Mouse (Mus musculus) MEL (cell line): ENCODE measurements around the gene Kif26a. TPM values are rescaled to one million over a fixed set of nuclear protein-coding genes. Genes with fewer than 3 reads are reported as not detected.

Source experiments
- DNase-seq: peaks from one replicate; pipeline ENCODE4 v3.0.0; 2011; ENCODE audit warnings: low read depth, low spot score
- H3K27ac ChIP-seq: 2 replicates; pipeline ENCODE4 v1.5.1; 2012; ENCODE audit warnings: low read depth, mild to moderate bottlenecking, control low read depth, low read length, moderate library complexity; ENCODE audit not compliant: control insufficient read depth
- H3K27me3 ChIP-seq, 2 experiments: fragments of 150-350 bp in 1 of 2; sonication (generic) in 1 of 2; 2 replicates each; pipeline ENCODE4 v1.6.1; 2012; ENCODE audit warnings: low read length in 2 of 2, mild to moderate bottlenecking in 2 of 2, improper control_type of control experiment in 1 of 2, moderate library complexity in 1 of 2; ENCODE audit not compliant: insufficient read depth in 2 of 2, control insufficient read depth in 1 of 2
- H3K36me3 ChIP-seq, 2 experiments: 2 replicates each; pipeline ENCODE4 v1.6.1; 2012 to 2014; ENCODE audit warnings: low read length in 2 of 2, improper control_type of control experiment in 1 of 2, inconsistent platforms in 1 of 2, mild to moderate bottlenecking in 1 of 2; ENCODE audit not compliant: insufficient read depth in 2 of 2, control insufficient read depth in 1 of 2
- H3K4me1 ChIP-seq, 2 experiments: fragments of 150-350 bp in 1 of 2; sonication (generic) in 1 of 2; 2 replicates each; pipeline ENCODE4 v1.6.1; 2012; ENCODE audit warnings: low read length in 2 of 2, improper control_type of control experiment in 1 of 2, mild to moderate bottlenecking in 1 of 2; ENCODE audit not compliant: insufficient read depth in 2 of 2, control insufficient read depth in 1 of 2
- H3K4me3 ChIP-seq, 2 experiments: fragments of 150-350 bp in 1 of 2; sonication (generic) in 1 of 2; 2 replicates each; pipeline ENCODE4 v1.5.1; 2012; ENCODE audit warnings: low read depth in 2 of 2, low read length in 2 of 2, mild to moderate bottlenecking in 2 of 2, moderate library complexity in 2 of 2, control low read depth in 1 of 2, improper control_type of control experiment in 1 of 2; ENCODE audit not compliant: control insufficient read depth in 1 of 2, insufficient read depth in 1 of 2
- H3K79me2 ChIP-seq: 2 replicates; pipeline ENCODE4 v1.6.1; 2012; ENCODE audit warnings: mild to moderate bottlenecking, low read length, moderate library complexity; ENCODE audit not compliant: control insufficient read depth, poor library complexity, insufficient read depth
- H3K9ac ChIP-seq: 2 replicates; pipeline ENCODE4 v1.6.1; 2012; ENCODE audit warnings: low read depth, mild to moderate bottlenecking, control low read depth, low read length, moderate library complexity; ENCODE audit not compliant: control insufficient read depth, poor library complexity, severe bottlenecking
- H3K9me3 ChIP-seq: fragments of 150-350 bp; sonication (generic); replicated peaks from 2 replicates; pipeline ENCODE4 v1.6.1; 2012; ENCODE audit warnings: mild to moderate bottlenecking, low read length, improper control_type of control experiment, moderate library complexity; ENCODE audit not compliant: insufficient read depth
- CTCF ChIP-seq, 3 experiments: IDR thresholded peaks in 2 of 3; conservative IDR thresholded peaks in 1 of 3; 2 replicates each; pipeline ENCODE4 v1.5.1; 2011 to 2012; ENCODE audit warnings: low read length in 3 of 3, low read depth in 2 of 3, mild to moderate bottlenecking in 2 of 3, improper control_type of control experiment in 1 of 3, inconsistent platforms in 1 of 3, mixed read lengths in 1 of 3, moderate library complexity in 1 of 3; ENCODE audit not compliant: control insufficient read depth in 1 of 3, insufficient read depth in 1 of 3, poor library complexity in 1 of 3, severe bottlenecking in 1 of 3
- E2F4 ChIP-seq: IDR thresholded peaks from 2 replicates; pipeline ENCODE4 v1.6.1; 2011; ENCODE audit warnings: low read depth, low read length, improper control_type of control experiment, borderline replicate concordance
- ELF1 ChIP-seq: IDR thresholded peaks from 2 replicates; pipeline ENCODE4 v1.6.1; 2014; ENCODE audit warnings: low read depth, mild to moderate bottlenecking, inconsistent platforms, low read length, improper control_type of control experiment, moderate library complexity
- EP300 ChIP-seq, 2 experiments: IDR thresholded peaks; 2 replicates each; pipeline ENCODE4 v1.6.1; 2011; ENCODE audit warnings: improper control_type of control experiment in 2 of 2, low read length in 2 of 2, low read depth in 1 of 2, mild to moderate bottlenecking in 1 of 2
- ETS1 ChIP-seq: IDR thresholded peaks from 2 replicates; pipeline ENCODE4 v1.6.1; 2012; ENCODE audit warnings: low read depth, mild to moderate bottlenecking, inconsistent platforms, low read length, improper control_type of control experiment, moderate library complexity
- GABPA ChIP-seq: IDR thresholded peaks from 2 replicates; pipeline ENCODE4 v1.6.1; 2012; ENCODE audit warnings: low read depth, mild to moderate bottlenecking, inconsistent platforms, low read length, improper control_type of control experiment, moderate library complexity
- GATA1 ChIP-seq: IDR thresholded peaks from 2 replicates; pipeline ENCODE4 v1.6.1; 2011; ENCODE audit warnings: low read depth, low read length, improper control_type of control experiment
- KAT2A ChIP-seq: conservative IDR thresholded peaks from 2 replicates; pipeline ENCODE4 v1.6.1; 2012; ENCODE audit warnings: low read depth, low read length, improper control_type of control experiment, inconsistent platforms
- MAFK ChIP-seq: IDR thresholded peaks from 2 replicates; pipeline ENCODE4 v1.6.1; 2011; ENCODE audit warnings: low read depth, mild to moderate bottlenecking, low read length, improper control_type of control experiment, borderline replicate concordance
- MEF2A ChIP-seq: IDR thresholded peaks from 2 replicates; pipeline ENCODE4 v1.6.1; 2014; ENCODE audit warnings: low read depth, mild to moderate bottlenecking, inconsistent platforms, low read length, improper control_type of control experiment; ENCODE audit not compliant: poor library complexity, insufficient replicate concordance, severe bottlenecking; ENCODE audit errors: extremely low read depth
- NELFE ChIP-seq: IDR thresholded peaks from 2 replicates; pipeline ENCODE4 v1.6.1; 2011; ENCODE audit warnings: low read depth, low read length, improper control_type of control experiment
- NRF1 ChIP-seq: IDR thresholded peaks from 2 replicates; pipeline ENCODE4 v1.6.1; 2014; ENCODE audit warnings: low read depth, mild to moderate bottlenecking, inconsistent platforms, low read length, improper control_type of control experiment, moderate library complexity; ENCODE audit not compliant: poor library complexity, insufficient read depth, severe bottlenecking
- POLR2A ChIP-seq, 2 experiments: IDR thresholded peaks; 2 replicates each; pipeline ENCODE4 v1.6.1; 2011 to 2012; ENCODE audit warnings: low read length in 2 of 2, mild to moderate bottlenecking in 2 of 2, control low read depth in 1 of 2, improper control_type of control experiment in 1 of 2, low read depth in 1 of 2, moderate library complexity in 1 of 2; ENCODE audit not compliant: control insufficient read depth in 1 of 2, insufficient read depth in 1 of 2, poor library complexity in 1 of 2
- POLR2AphosphoS2 ChIP-seq: IDR thresholded peaks from 2 replicates; pipeline ENCODE4 v1.6.1; 2011; ENCODE audit warnings: low read length, improper control_type of control experiment
- RCOR1 ChIP-seq: IDR thresholded peaks from 2 replicates; pipeline ENCODE4 v1.6.1; 2012; ENCODE audit warnings: low read depth, mild to moderate bottlenecking, inconsistent platforms, low read length, improper control_type of control experiment
- TAL1 ChIP-seq: IDR thresholded peaks from 2 replicates; pipeline ENCODE4 v1.6.1; 2012; ENCODE audit warnings: mild to moderate bottlenecking, inconsistent platforms, low read length, moderate library complexity, mixed read lengths
- TBP ChIP-seq: IDR thresholded peaks from 2 replicates; pipeline ENCODE4 v1.8.0; 2011; ENCODE audit warnings: low read depth, low read length, improper control_type of control experiment
- USF2 ChIP-seq, 2 experiments: IDR thresholded peaks; 2 replicates each; pipeline ENCODE4 v1.6.1; 2011 to 2012; ENCODE audit warnings: improper control_type of control experiment in 2 of 2, low read length in 2 of 2, borderline replicate concordance in 1 of 2, inconsistent platforms in 1 of 2, low read depth in 1 of 2, mild to moderate bottlenecking in 1 of 2; ENCODE audit not compliant: insufficient read depth in 1 of 2
- ZKSCAN1 ChIP-seq: IDR thresholded peaks from 2 replicates; pipeline ENCODE4 v1.6.1; 2012; ENCODE audit warnings: low read depth, mild to moderate bottlenecking, inconsistent platforms, low read length, improper control_type of control experiment, moderate library complexity
- ZMIZ1 ChIP-seq: IDR thresholded peaks from 2 replicates; pipeline ENCODE4 v1.6.1; 2012; ENCODE audit warnings: low read depth, mild to moderate bottlenecking, inconsistent platforms, low read length, improper control_type of control experiment, moderate library complexity
- polyA plus RNA-seq, 2 experiments: library from polyadenylated mRNA; stranded (reverse) in 1 of 2; unstranded in 1 of 2; fragments of >175 nt in 1 of 2; fragments of >200 nt in 1 of 2; gene quantifications; 2 replicates each; pipeline versions ENCODE4 v1.2.1 to v1.2.4; 2012; ENCODE audit warnings: low replicate concordance in 2 of 2, low read depth in 1 of 2; ENCODE audit not compliant: insufficient read length in 2 of 2, insufficient read depth in 1 of 2, missing spikeins in 1 of 2
- total RNA-seq: library from RNA; depleted of rRNA; stranded (reverse); fragments of 300-350 nt; gene quantifications from 2 replicates; pipeline ENCODE4 v1.2.3, GENCODE M21; 2012

Gene Kif26a
- total and polyA plus RNA-seq, 3 experiments, result 4.8 to 6.9 TPM; not detected in 1

DNA sequence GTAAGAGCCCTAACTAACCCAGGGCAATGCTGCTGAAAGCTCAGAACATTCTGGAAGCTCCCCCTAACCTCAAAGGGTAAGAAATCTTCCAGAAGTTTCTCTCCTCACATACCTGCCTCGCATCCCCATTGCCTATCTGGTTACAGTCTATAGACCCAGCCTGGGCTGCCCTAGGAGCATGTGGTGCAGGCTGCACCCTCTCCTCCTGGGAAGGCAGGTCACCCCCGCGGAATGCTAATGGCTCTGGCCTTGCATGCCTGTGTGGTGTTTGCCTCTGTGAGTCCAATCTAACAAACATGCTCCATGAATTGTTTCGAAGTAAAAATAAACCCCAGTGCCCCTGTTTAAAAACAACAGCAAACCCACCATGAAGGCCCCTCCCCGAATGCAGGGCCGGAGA is 75.3 kb downstream of the Kif26a start:
- Histone ChIP-seq H3K27ac (no peak overlapping the region), H3K4me3 (no peak overlapping the region), H3K79me2 (no peaks in the 10 kb centered on the region), H3K9ac (no peak overlapping the region), H3K9me3 (0 out of 2 replicates have a peak, but pooled peaks cover 3% of the 10 kb centered on the region), H3K36me3 (no peaks in the 10 kb centered on the region), H3K27me3 (no peaks in the 10 kb centered on the region), H3K4me1 (no peaks in the 10 kb centered on the region)
- TF ChIP-seq USF2 (IDR thresholded peaks at IDR 0.05; ENCODE audit: borderline replicate concordance in 1 of 2, insufficient read depth in 1 of 2, low read depth in 1 of 2, low read length in 2 of 2), result no peak
- no peak for TF ChIP-seq KAT2A
- TF ChIP-seq POLR2AphosphoS2, result no peak
- no peak for TF ChIP-seq ETS1
- TF ChIP-seq MEF2A, result no peak
- TF ChIP-seq TAL1, result no peak
- TF ChIP-seq TBP, result no peak
- TF ChIP-seq GABPA, result no peak
- no peak for DNase-seq

DNA sequence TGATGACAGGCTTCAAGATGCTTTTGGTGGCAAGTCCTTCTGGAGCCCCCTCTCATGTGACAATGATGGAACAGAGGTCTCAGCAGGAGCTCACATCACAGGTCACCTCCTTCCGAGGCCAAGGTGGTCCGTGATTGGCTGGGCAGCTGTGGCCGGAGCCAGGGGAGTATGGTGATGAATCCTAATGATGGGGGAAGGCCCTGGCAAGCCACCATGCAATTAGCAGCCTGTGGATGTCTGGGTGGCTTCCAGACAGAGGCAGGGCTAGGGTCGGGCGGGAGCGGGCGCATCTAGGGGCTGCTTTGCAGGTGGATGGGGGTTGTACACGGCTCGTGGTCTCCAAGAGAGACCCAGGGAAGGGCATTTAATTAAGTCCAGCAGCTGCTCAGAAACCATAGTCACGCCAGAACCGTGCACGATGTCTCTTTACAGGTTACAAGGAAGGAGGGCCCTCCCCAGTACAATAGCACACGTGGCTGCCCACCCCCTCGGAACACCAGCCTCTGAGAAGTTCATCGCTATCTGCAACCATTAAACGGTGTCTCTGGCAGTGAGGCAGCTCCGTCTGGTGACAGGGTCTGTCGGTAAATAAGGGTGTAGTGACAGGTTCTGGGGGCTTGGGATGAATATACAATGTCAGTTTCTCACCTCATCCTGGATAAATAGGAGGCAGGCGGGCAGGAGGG is 75.9 kb downstream of the Kif26a start:
- Histone ChIP-seq H3K4me1 (no peaks in the 10 kb centered on the region), H3K4me3 (no peak overlapping the region), H3K79me2 (no peaks in the 10 kb centered on the region), H3K9me3 (0 out of 2 replicates have a peak, but pooled peaks cover 3% of the 10 kb centered on the region), H3K27ac (no peak overlapping the region), H3K36me3 (no peaks in the 10 kb centered on the region), H3K9ac (no peak overlapping the region), H3K27me3 (no peaks in the 10 kb centered on the region)
- DNase-seq, result no peak
- TF ChIP-seq RCOR1, result no peak
- TF ChIP-seq EP300 (IDR thresholded peaks at IDR 0.05; ENCODE audit: low read depth in 1 of 2, low read length in 2 of 2), result no peak
- TF ChIP-seq ZMIZ1, result no peak
- TF ChIP-seq NELFE, result no peak
- no peak for TF ChIP-seq ETS1
- TF ChIP-seq NRF1, result no peak
- TF ChIP-seq MAFK, result no peak
- no peak for TF ChIP-seq TBP
- no peak for TF ChIP-seq ZKSCAN1
- TF ChIP-seq GATA1, result no peak
- TF ChIP-seq ELF1, result no peak
- TF ChIP-seq CTCF (IDR thresholded peaks at IDR 0.05 in 2 of 3, conservative IDR thresholded peaks at IDR 0.05 in 1 of 3; ENCODE audit: control insufficient read depth in 1 of 3, insufficient read depth in 1 of 3, low read depth in 2 of 3, low read length in 3 of 3, poor library complexity in 1 of 3, severe bottlenecking in 1 of 3), result no peak
- no peak for TF ChIP-seq E2F4
- no peak for TF ChIP-seq POLR2A (IDR thresholded peaks at IDR 0.05; ENCODE audit: control insufficient read depth in 1 of 2, insufficient read depth in 1 of 2, low read depth in 1 of 2, low read length in 2 of 2, poor library complexity in 1 of 2)
